Mouse (Mus musculus): ENCODE data around the gene Epn2.

DNA sequence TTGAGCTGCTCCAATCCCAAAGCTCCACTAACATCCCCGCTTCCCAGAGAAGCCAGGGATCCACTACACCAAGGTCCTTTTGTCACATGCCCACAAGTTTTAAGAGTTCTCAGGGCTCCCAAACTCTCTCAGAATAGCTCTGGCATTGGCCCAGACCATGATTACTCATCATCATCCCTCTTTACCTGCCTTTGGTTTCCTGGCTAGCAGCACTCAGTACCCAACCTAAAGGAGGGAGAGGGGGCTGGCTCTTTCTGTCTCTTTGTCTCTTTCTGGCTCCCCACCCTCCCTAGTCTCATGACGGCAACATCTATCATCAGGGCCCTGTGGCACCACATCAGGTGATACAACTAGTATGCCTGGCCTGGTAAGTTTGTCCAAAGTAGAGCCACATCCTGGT, 46.7 kb downstream of the Epn2 start:
- TF ChIP-seq CTCF (conservative IDR thresholded peaks at IDR 0.05 in 1 of 2, IDR thresholded peaks at IDR 0.05 in 1 of 2; ENCODE audit: low read depth in 2 of 2, low read length in 2 of 2), result no peak
- TF ChIP-seq E2F4 (IDR thresholded peaks at IDR 0.05; ENCODE audit: insufficient replicate concordance, low read depth, low read length), result no peak
- TF ChIP-seq ETS1 (conservative IDR thresholded peaks at IDR 0.05; ENCODE audit: low read depth, low read length), result no peak
- TF ChIP-seq USF1 (IDR thresholded peaks at IDR 0.05; ENCODE audit: low read depth, low read length), result no peak
- no peak for TF ChIP-seq TCF12 (IDR thresholded peaks at IDR 0.05; ENCODE audit: low read depth, low read length)
- no peak for TF ChIP-seq MAX (IDR thresholded peaks at IDR 0.05; ENCODE audit: low read length)
- TF ChIP-seq POLR2A (IDR thresholded peaks at IDR 0.05; ENCODE audit: low read depth, low read length), result no peak

Measured in CH12.LX (cell line).